Mouse (Mus musculus) cerebellum, postnatal 14 days (tissue): Measurements from ENCODE around the gene 1700019N19Rik.

Experiments
- DNase-seq, 2 experiments: peaks; one replicate each; pipeline ENCODE4 v3.0.0; 2021; ENCODE audit warnings: mixed read lengths in 2 of 2

Gene 1700019N19Rik

GRCm38 (mm10) chr19:58806364-58806763, 12.1 kb upstream of the 1700019N19Rik start:
- DNase-seq, result peak; percentile 80 to 81

GRCm38 (mm10) chr19:58805191-58805779, 11.0 kb upstream of the 1700019N19Rik start:
- DNase-seq, result no peak

DNA sequence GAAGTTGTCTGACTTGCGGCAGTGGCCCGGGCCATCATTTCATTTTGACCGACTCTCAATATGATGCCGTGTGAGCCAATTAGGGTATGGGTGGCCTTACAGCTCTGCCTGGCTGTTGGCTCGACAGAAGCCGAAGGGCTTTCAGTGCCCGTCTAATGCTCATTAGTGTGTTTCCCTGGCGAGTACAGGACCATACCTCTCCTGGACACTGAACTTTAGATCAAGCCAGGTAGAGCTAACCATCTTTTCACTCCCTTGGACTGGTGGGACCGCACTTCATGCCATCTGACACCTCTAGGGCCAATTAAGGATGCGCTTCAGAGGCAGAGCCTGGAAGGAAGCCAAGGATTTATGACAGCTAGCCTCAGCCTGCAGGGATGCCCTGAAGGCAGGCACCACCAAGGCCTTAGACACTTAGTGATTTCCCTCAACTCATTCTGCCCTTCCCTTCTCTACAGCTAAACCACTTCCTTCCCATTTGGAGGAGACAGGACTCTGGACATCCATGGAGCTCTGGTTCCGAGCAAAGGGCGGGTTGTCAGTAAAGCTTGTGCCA, 931 bp upstream of the 1700019N19Rik start:
- DNase-seq, result peak; percentile 49 to 53

GRCm38 (mm10) chr19:58789194-58789593, 5.1 kb downstream of the 1700019N19Rik start:
- DNase-seq, result no peak

DNA sequence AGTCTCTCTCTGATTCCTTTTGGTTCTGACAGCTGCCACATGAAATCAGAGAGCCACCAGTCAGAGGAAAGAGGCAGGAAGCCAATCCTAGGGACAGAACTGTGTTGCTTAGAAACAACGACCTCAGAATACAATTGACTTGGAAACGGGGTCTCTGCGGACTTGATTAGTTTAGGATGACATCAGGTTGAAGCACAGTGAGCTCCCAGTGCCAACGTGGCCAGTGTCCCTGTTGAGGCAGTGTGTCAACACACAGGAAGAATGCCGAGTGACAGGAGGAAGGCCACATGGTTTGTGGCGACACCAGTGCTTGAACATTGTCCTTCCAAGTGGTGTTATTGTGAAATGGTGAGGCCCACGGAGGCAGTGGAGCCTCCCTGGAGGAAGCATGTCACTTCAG, 10.3 kb downstream of the 1700019N19Rik start:
- peak; percentile 56 to 64 for DNase-seq

DNA sequence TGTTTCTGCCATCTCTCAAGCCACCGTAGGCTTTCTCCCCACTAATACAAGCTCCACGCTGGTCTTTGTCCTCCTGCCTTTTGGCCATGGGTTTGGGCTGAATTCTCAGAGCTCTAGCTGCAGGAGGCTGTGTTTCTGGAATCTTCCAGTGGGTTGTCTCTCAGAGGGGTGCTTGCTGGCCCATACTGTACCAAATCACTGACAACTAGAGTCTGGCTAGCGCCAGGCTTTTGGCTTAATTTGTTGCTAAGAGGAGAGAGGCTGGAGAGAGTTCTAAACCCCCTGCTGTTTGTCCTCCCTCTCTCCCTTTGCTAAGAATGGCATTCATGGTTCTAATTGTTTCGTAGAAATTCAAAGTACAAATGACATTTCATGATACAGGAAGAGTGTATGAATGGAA, 12.7 kb downstream of the 1700019N19Rik start:
- DNase-seq, result peak; percentile 27 to 51

DNA sequence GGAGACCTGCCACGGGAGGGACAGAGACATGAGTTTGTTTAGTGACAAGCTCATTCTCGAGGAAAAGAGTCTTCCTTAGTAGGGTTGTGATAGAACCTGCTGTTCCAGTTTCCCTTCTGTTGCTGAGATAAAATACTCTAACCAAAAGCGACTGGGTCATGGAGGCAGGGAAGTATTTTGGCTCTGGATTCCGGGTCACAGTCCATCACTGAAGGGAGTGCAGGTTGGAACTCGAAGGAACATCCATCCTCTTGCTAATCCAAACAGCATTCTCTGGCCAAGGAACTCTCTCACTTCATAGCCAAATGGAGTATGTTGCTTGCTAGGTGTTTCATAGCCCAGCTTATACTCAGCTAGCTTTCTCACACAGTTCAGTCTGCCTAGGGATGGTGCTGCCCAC, 17.8 kb downstream of the 1700019N19Rik start:
- no peak for DNase-seq

DNA sequence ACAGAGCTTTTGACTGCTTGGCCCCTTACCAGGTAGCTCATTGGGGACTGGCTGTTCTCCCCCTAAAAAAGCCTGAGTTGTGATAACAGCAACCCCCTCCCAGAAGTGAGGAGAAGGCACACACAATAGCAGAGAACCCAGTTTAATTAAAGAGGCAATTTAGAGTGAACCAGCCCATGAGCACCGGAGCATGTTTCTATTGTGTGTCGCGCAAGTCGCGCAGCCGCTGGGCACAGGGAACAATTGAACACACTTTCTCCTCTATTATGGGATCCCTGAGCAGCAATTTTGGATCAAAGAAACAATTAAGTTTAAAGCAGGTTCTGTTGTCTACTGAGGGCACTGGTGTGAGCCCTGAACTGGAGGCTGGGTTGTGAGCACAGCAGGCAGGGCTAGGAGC, 26.9 kb downstream of the 1700019N19Rik start:
- no peak for DNase-seq

- peak; percentile 66 to 76 for DNase-seq
Observed at GRCm38 (mm10) chr19:58762848-58763541, 31.3 kb downstream of the 1700019N19Rik start.

- DNase-seq, result no peak
Observed at GRCm38 (mm10) chr19:58762316-58762715, 31.9 kb downstream of the 1700019N19Rik start.

- no peak for DNase-seq
Observed at GRCm38 (mm10) chr19:58759423-58759822, 34.8 kb downstream of the 1700019N19Rik start, which contains the start of gene Pnliprp2. Gene Pnliprp2 (plus strand): TSS chr19:58759719.

GRCm38 (mm10) chr19:58758871-58759270, 35.4 kb downstream of the 1700019N19Rik start:
- DNase-seq, result peak in 1 of 2 experiments; percentile 14

- no peak for DNase-seq
Observed at GRCm38 (mm10) chr19:58751504-58751903, 42.8 kb downstream of the 1700019N19Rik start.

DNA sequence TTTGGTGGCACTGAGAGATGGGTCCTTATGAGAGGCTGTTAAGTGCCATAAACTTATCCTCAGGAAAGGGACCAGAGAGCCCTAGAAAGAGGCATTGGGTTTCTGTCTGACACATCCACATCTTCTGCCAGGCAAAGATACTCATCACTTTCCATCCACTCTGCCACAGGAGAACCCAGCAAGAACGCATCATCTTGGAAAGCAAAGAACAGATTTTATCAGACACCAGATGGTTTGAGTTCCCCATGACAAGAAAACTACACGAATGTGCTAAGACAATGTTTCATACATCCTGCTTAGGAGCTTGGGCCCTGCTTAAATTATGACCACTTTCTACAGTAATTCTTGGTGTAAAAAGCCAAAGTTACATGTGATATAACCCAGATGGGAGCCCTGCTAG, 43.4 kb downstream of the 1700019N19Rik start:
- no peak for DNase-seq

DNA sequence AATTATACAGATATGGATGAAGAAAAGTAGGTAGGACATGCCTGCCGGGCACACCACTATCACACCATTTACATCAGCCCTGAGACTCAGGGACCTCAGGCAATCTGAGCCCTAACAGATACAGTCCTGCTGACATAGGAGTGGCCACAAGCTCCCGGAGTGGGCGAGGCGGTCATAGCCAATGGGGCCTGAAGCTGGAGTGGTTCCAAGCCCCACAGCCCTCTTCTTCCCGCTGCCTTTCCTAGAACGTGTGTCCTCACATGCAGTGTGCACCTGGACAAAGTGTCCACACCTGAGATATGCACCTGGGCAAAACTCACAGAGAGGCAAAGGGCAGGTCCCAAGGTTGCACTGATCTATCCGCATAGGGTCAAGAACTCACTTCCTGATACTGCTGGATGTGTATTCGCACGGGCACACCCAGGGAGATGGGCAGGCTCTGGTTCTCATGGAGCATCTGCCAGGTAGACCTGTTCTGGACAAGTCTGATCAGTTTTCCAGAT, 46.7 kb downstream of the 1700019N19Rik start:
- DNase-seq, result no peak

- DNase-seq, result no peak
Observed at GRCm38 (mm10) chr19:58743736-58744135, 50.5 kb downstream of the 1700019N19Rik start.

GRCm38 (mm10) chr19:58742711-58743110, 51.5 kb downstream of the 1700019N19Rik start:
- no peak for DNase-seq

- DNase-seq, result no peak
Observed at GRCm38 (mm10) chr19:58741036-58741435, 53.2 kb downstream of the 1700019N19Rik start.

GRCm38 (mm10) chr19:58738111-58738510, 56.1 kb downstream of the 1700019N19Rik start:
- no peak for DNase-seq
